ENCODE assay signal across 15 mouse cellular contexts in genomic region chr8:107158890-107159289, GRCm38 (mm10).
"Had no signal": no experiment of that assay in that cellular context is flagged by ENCODE, and none has a peak within 500 bp of the region (broad histone marks: within the 10 kb centered on the region; RNA-seq: fewer than 3 reads in every experiment).

No protein-coding gene starts in this region.

- H3K4me1 ChIP-seq: limb, embryonic 13.5 days; midbrain, embryonic 12.5 days; stomach, embryonic 15.5 days had no signal

- H3K4me2 ChIP-seq: limb, embryonic 13.5 days; lung, embryonic 14.5 days; midbrain, embryonic 12.5 days; stomach, embryonic 15.5 days had no signal

- H3K4me3 ChIP-seq: limb, embryonic 13.5 days; megakaryocyte, embryonic 14.5 days; midbrain, embryonic 12.5 days; stomach, embryonic 15.5 days had no signal

- DNase-seq: kidney, adult 8-10 months; kidney, postnatal 36 days; left cerebral cortex, postnatal 4 days; lung, embryonic 14.5 days; right cerebral cortex, postnatal 14 days; thymus, postnatal 36 days had no signal

- H3K9ac ChIP-seq: limb, embryonic 13.5 days; liver, embryonic 14.5 days; lung, embryonic 14.5 days; midbrain, embryonic 12.5 days; stomach, embryonic 15.5 days had no signal

- H3K9me3 ChIP-seq: limb, embryonic 13.5 days; midbrain, embryonic 12.5 days; stomach, embryonic 15.5 days had no signal

- H3K27ac ChIP-seq: kidney, postnatal 0 days; limb, embryonic 13.5 days; liver, embryonic 14.5 days; macrophage; midbrain, embryonic 12.5 days; stomach, embryonic 15.5 days had no signal

- ATAC-seq: inflammation-experienced regulatory T-cells, adult 6 months; intestine, postnatal 0 days had no signal

- H3K27me3 ChIP-seq: limb, embryonic 13.5 days; megakaryocyte, embryonic 14.5 days; midbrain, embryonic 12.5 days; stomach, embryonic 15.5 days had no signal
